Mouse (Mus musculus): ENCODE results near the gene D17Wsu92e. TPM values are rescaled to one million over a fixed set of nuclear protein-coding genes. Genes with fewer than 3 reads are reported as not detected.
"Not testable (repeated sequence)": the region's sequence is repeated elsewhere in the genome, so short reads cannot be mapped to it uniquely, and the experiment has no call there.

D17Wsu92e gene
- total RNA-seq (2021), result 100 to 1,000 TPM; 167 to 174 TPM
- long read RNA-seq, experiment 1, transcript D17Wsu92e-203 (5 exons, 3,892 nt), result major isoform, 15 of 124 reads
- long read RNA-seq, experiment 1, partial matches to known transcripts, result 0 of 124 reads
- long read RNA-seq, experiment 1, other reads (novel, unspliced or antisense), result 105 of 124 reads
- long read RNA-seq, experiment 2, transcript D17Wsu92e-203 (5 exons, 3,892 nt), result major isoform, 16 of 123 reads
- long read RNA-seq, experiment 2, partial matches to known transcripts, result 4 of 123 reads
- long read RNA-seq, experiment 2, other reads (novel, unspliced or antisense), result 95 of 123 reads

GRCm38 (mm10) chr17:27820568-27821406 lies at the start of gene D17Wsu92e:
D17Wsu92e (minus strand) TSS chr17:27820648.
- intact Hi-C loops (cut with DNase I), result no loop called here
- peak; percentile 96 to 99 for DNase-seq

GRCm38 (mm10) chr17:27866737-27867136 lies 46.3 kb upstream of the D17Wsu92e start:
- DNase-seq, result no peak
- intact Hi-C loops (cut with DNase I), result no loop called here

- intact Hi-C loops (cut with DNase I), result no loop called here
These were observed 45.0 kb upstream of the D17Wsu92e start for GRCm38 (mm10) chr17:27865461-27865860.

GRCm38 (mm10) chr17:27859131-27859530 lies 38.7 kb upstream of the D17Wsu92e start:
- DNase-seq, result no peak
- intact Hi-C loops (cut with DNase I), result no loop called here

More at GRCm38 (mm10) chr17:27865461-27865860, 45.0 kb upstream of the D17Wsu92e start:
- DNase-seq, result no peak

- no peak for DNase-seq
- intact Hi-C loops (cut with DNase I), result no loop called here
These were observed 37.4 kb upstream of the D17Wsu92e start for GRCm38 (mm10) chr17:27857649-27858475.

GRCm38 (mm10) chr17:27856798-27857648 lies 36.6 kb upstream of the D17Wsu92e start:
- intact Hi-C loops (cut with DNase I), result no loop called here

GRCm38 (mm10) chr17:27856265-27856797 lies 35.9 kb upstream of the D17Wsu92e start, which contains the start of gene Uhrf1bp1:
Uhrf1bp1 (plus strand) TSS chr17:27856441.
- peak; percentile 66 to 68 for DNase-seq

More at GRCm38 (mm10) chr17:27856798-27857648, 36.6 kb upstream of the D17Wsu92e start:
- DNase-seq, result peak; percentile 24 to 53

GRCm38 (mm10) chr17:27851076-27851475 lies 30.6 kb upstream of the D17Wsu92e start:
- intact Hi-C loops (cut with DNase I), result no loop called here
- DNase-seq, result peak in 1 of 2 experiments; percentile 15

More at GRCm38 (mm10) chr17:27856265-27856797, 35.9 kb upstream of the D17Wsu92e start, which contains the start of gene Uhrf1bp1:
- intact Hi-C loops (cut with DNase I), result no loop called here

GRCm38 (mm10) chr17:27848351-27848750 lies 27.9 kb upstream of the D17Wsu92e start:
- no peak for DNase-seq
- intact Hi-C loops (cut with DNase I), result no loop called here

- DNase-seq, result peak; percentile 88 to 92
- intact Hi-C loops (cut with DNase I), result loop anchor here (2.0 kb wide), 1 partner anchor 67 kb away; no protein-coding TSS in a partner anchor
These were observed 19.2 kb upstream of the D17Wsu92e start for GRCm38 (mm10) chr17:27839469-27840252.

- DNase-seq; intact Hi-C loops (cut with DNase I): not testable (repeated sequence)
These were observed 17.4 kb upstream of the D17Wsu92e start, which contains the start of gene Snrpc for GRCm38 (mm10) chr17:27837850-27838249. Snrpc (plus strand) TSS chr17:27838150.

- no peak for DNase-seq
- intact Hi-C loops (cut with DNase I), result no loop called here
These were observed 10.0 kb upstream of the D17Wsu92e start for GRCm38 (mm10) chr17:27830411-27830810.

GRCm38 (mm10) chr17:27827511-27827910 lies 7.1 kb upstream of the D17Wsu92e start:
- no peak for DNase-seq
- intact Hi-C loops (cut with DNase I), result loop anchor here (5.0 kb wide), 1 partner anchor 55 kb away; no protein-coding TSS in a partner anchor

GRCm38 (mm10) chr17:27826908-27827383 lies 6.5 kb upstream of the D17Wsu92e start:
- intact Hi-C loops (cut with DNase I), result loop anchor here (5.0 kb wide), 1 partner anchor 55 kb away; no protein-coding TSS in a partner anchor
- DNase-seq, result peak in 1 of 2 experiments; percentile 39

GRCm38 (mm10) chr17:27825984-27826905 lies 5.8 kb upstream of the D17Wsu92e start:
- intact Hi-C loops (cut with DNase I), result loop anchor here (5.0 kb wide), 1 partner anchor 56 kb away; no protein-coding TSS in a partner anchor
- peak; percentile 35 to 53 for DNase-seq

- no peak for DNase-seq
- intact Hi-C loops (cut with DNase I), result loop anchor here (5.0 kb wide), 1 partner anchor 57 kb away; no protein-coding TSS in a partner anchor
These were observed 5.1 kb upstream of the D17Wsu92e start for GRCm38 (mm10) chr17:27825539-27825938.

Measured in gastrocnemius, postnatal 36 days (tissue).